Mouse (Mus musculus) MEL (cell line): ENCODE data around the gene Ankrd44. TPM values are rescaled to one million over a fixed set of nuclear protein-coding genes. Genes with fewer than 3 reads are reported as not detected.

Experiments
- DNase-seq: peaks from one replicate; pipeline ENCODE4 v3.0.0; 2011; ENCODE audit warnings: low read depth, low spot score
- H3K27ac ChIP-seq: 2 replicates; pipeline ENCODE4 v1.5.1; 2012; ENCODE audit warnings: low read depth, mild to moderate bottlenecking, control low read depth, low read length, moderate library complexity; ENCODE audit not compliant: control insufficient read depth
- H3K27me3 ChIP-seq, 2 experiments: fragments of 150-350 bp in 1 of 2; sonication (generic) in 1 of 2; 2 replicates each; pipeline ENCODE4 v1.6.1; 2012; ENCODE audit warnings: low read length in 2 of 2, mild to moderate bottlenecking in 2 of 2, improper control_type of control experiment in 1 of 2, moderate library complexity in 1 of 2; ENCODE audit not compliant: insufficient read depth in 2 of 2, control insufficient read depth in 1 of 2
- H3K36me3 ChIP-seq, 2 experiments: 2 replicates each; pipeline ENCODE4 v1.6.1; 2012 to 2014; ENCODE audit warnings: low read length in 2 of 2, improper control_type of control experiment in 1 of 2, inconsistent platforms in 1 of 2, mild to moderate bottlenecking in 1 of 2; ENCODE audit not compliant: insufficient read depth in 2 of 2, control insufficient read depth in 1 of 2
- H3K4me1 ChIP-seq, 2 experiments: fragments of 150-350 bp in 1 of 2; sonication (generic) in 1 of 2; 2 replicates each; pipeline ENCODE4 v1.6.1; 2012; ENCODE audit warnings: low read length in 2 of 2, improper control_type of control experiment in 1 of 2, mild to moderate bottlenecking in 1 of 2; ENCODE audit not compliant: insufficient read depth in 2 of 2, control insufficient read depth in 1 of 2
- H3K4me3 ChIP-seq, 2 experiments: fragments of 150-350 bp in 1 of 2; sonication (generic) in 1 of 2; 2 replicates each; pipeline ENCODE4 v1.5.1; 2012; ENCODE audit warnings: low read depth in 2 of 2, low read length in 2 of 2, mild to moderate bottlenecking in 2 of 2, moderate library complexity in 2 of 2, control low read depth in 1 of 2, improper control_type of control experiment in 1 of 2; ENCODE audit not compliant: control insufficient read depth in 1 of 2, insufficient read depth in 1 of 2
- H3K79me2 ChIP-seq: 2 replicates; pipeline ENCODE4 v1.6.1; 2012; ENCODE audit warnings: mild to moderate bottlenecking, low read length, moderate library complexity; ENCODE audit not compliant: control insufficient read depth, poor library complexity, insufficient read depth
- H3K9ac ChIP-seq: 2 replicates; pipeline ENCODE4 v1.6.1; 2012; ENCODE audit warnings: low read depth, mild to moderate bottlenecking, control low read depth, low read length, moderate library complexity; ENCODE audit not compliant: control insufficient read depth, poor library complexity, severe bottlenecking
- H3K9me3 ChIP-seq: fragments of 150-350 bp; sonication (generic); replicated peaks from 2 replicates; pipeline ENCODE4 v1.6.1; 2012; ENCODE audit warnings: mild to moderate bottlenecking, low read length, improper control_type of control experiment, moderate library complexity; ENCODE audit not compliant: insufficient read depth
- BHLHE40 ChIP-seq: IDR thresholded peaks from 2 replicates; pipeline ENCODE4 v1.6.1; 2012; ENCODE audit warnings: low read depth, mild to moderate bottlenecking, inconsistent platforms, low read length, improper control_type of control experiment, borderline replicate concordance
- CHD1 ChIP-seq: IDR thresholded peaks from 2 replicates; pipeline ENCODE4 v1.6.1; 2012; ENCODE audit warnings: low read depth, mild to moderate bottlenecking, inconsistent platforms, low read length, improper control_type of control experiment
- CHD2 ChIP-seq: IDR thresholded peaks from 2 replicates; pipeline ENCODE4 v1.6.1; 2011; ENCODE audit warnings: low read length, improper control_type of control experiment
- CTCF ChIP-seq, 3 experiments: IDR thresholded peaks in 2 of 3; conservative IDR thresholded peaks in 1 of 3; 2 replicates each; pipeline ENCODE4 v1.5.1; 2011 to 2012; ENCODE audit warnings: low read length in 3 of 3, low read depth in 2 of 3, mild to moderate bottlenecking in 2 of 3, improper control_type of control experiment in 1 of 3, inconsistent platforms in 1 of 3, mixed read lengths in 1 of 3, moderate library complexity in 1 of 3; ENCODE audit not compliant: control insufficient read depth in 1 of 3, insufficient read depth in 1 of 3, poor library complexity in 1 of 3, severe bottlenecking in 1 of 3
- E2F4 ChIP-seq: IDR thresholded peaks from 2 replicates; pipeline ENCODE4 v1.6.1; 2011; ENCODE audit warnings: low read depth, low read length, improper control_type of control experiment, borderline replicate concordance
- ELF1 ChIP-seq: IDR thresholded peaks from 2 replicates; pipeline ENCODE4 v1.6.1; 2014; ENCODE audit warnings: low read depth, mild to moderate bottlenecking, inconsistent platforms, low read length, improper control_type of control experiment, moderate library complexity
- EP300 ChIP-seq, 2 experiments: IDR thresholded peaks; 2 replicates each; pipeline ENCODE4 v1.6.1; 2011; ENCODE audit warnings: improper control_type of control experiment in 2 of 2, low read length in 2 of 2, low read depth in 1 of 2, mild to moderate bottlenecking in 1 of 2
- ETS1 ChIP-seq: IDR thresholded peaks from 2 replicates; pipeline ENCODE4 v1.6.1; 2012; ENCODE audit warnings: low read depth, mild to moderate bottlenecking, inconsistent platforms, low read length, improper control_type of control experiment, moderate library complexity
- GATA1 ChIP-seq: IDR thresholded peaks from 2 replicates; pipeline ENCODE4 v1.6.1; 2011; ENCODE audit warnings: low read depth, low read length, improper control_type of control experiment
- HCFC1 ChIP-seq: IDR thresholded peaks from 2 replicates; pipeline ENCODE4 v1.6.1; 2012; ENCODE audit warnings: low read depth, mild to moderate bottlenecking, inconsistent platforms, low read length, improper control_type of control experiment, moderate library complexity
- JUND ChIP-seq: IDR thresholded peaks from 2 replicates; pipeline ENCODE4 v1.6.1; 2011; ENCODE audit warnings: low read depth, mild to moderate bottlenecking, improper control_type of control experiment, low read length
- KAT2A ChIP-seq: conservative IDR thresholded peaks from 2 replicates; pipeline ENCODE4 v1.6.1; 2012; ENCODE audit warnings: low read depth, low read length, improper control_type of control experiment, inconsistent platforms
- MAX ChIP-seq: IDR thresholded peaks from 2 replicates; pipeline ENCODE4 v1.6.1; 2011; ENCODE audit warnings: low read length, improper control_type of control experiment
- MAZ ChIP-seq: IDR thresholded peaks from 2 replicates; pipeline ENCODE4 v1.6.1; 2012; ENCODE audit warnings: low read depth, mild to moderate bottlenecking, inconsistent platforms, low read length, improper control_type of control experiment
- MEF2A ChIP-seq: IDR thresholded peaks from 2 replicates; pipeline ENCODE4 v1.6.1; 2014; ENCODE audit warnings: low read depth, mild to moderate bottlenecking, inconsistent platforms, low read length, improper control_type of control experiment; ENCODE audit not compliant: poor library complexity, insufficient replicate concordance, severe bottlenecking; ENCODE audit errors: extremely low read depth
- MXI1 ChIP-seq: IDR thresholded peaks from 2 replicates; pipeline ENCODE4 v1.6.1; 2011; ENCODE audit warnings: mild to moderate bottlenecking, low read depth, low read length, improper control_type of control experiment
- MYB ChIP-seq: IDR thresholded peaks from 2 replicates; pipeline ENCODE4 v1.6.1; 2011; ENCODE audit warnings: mild to moderate bottlenecking, low read depth, low read length, improper control_type of control experiment
- MYC ChIP-seq: IDR thresholded peaks from 2 replicates; pipeline ENCODE4 v1.6.1; 2011; ENCODE audit warnings: low read depth, mild to moderate bottlenecking, low read length, improper control_type of control experiment, moderate library complexity
- NELFE ChIP-seq: IDR thresholded peaks from 2 replicates; pipeline ENCODE4 v1.6.1; 2011; ENCODE audit warnings: low read depth, low read length, improper control_type of control experiment
- NRF1 ChIP-seq: IDR thresholded peaks from 2 replicates; pipeline ENCODE4 v1.6.1; 2014; ENCODE audit warnings: low read depth, mild to moderate bottlenecking, inconsistent platforms, low read length, improper control_type of control experiment, moderate library complexity; ENCODE audit not compliant: poor library complexity, insufficient read depth, severe bottlenecking
- POLR2A ChIP-seq, 2 experiments: IDR thresholded peaks; 2 replicates each; pipeline ENCODE4 v1.6.1; 2011 to 2012; ENCODE audit warnings: low read length in 2 of 2, mild to moderate bottlenecking in 2 of 2, control low read depth in 1 of 2, improper control_type of control experiment in 1 of 2, low read depth in 1 of 2, moderate library complexity in 1 of 2; ENCODE audit not compliant: control insufficient read depth in 1 of 2, insufficient read depth in 1 of 2, poor library complexity in 1 of 2
- POLR2AphosphoS2 ChIP-seq: IDR thresholded peaks from 2 replicates; pipeline ENCODE4 v1.6.1; 2011; ENCODE audit warnings: low read length, improper control_type of control experiment
- POLR2AphosphoS5 ChIP-seq: IDR thresholded peaks from 2 replicates; pipeline ENCODE4 v1.6.1; 2012; ENCODE audit warnings: low read depth, borderline replicate concordance, mild to moderate bottlenecking, inconsistent platforms, low read length, moderate library complexity, mixed read lengths
- RAD21 ChIP-seq: IDR thresholded peaks from 2 replicates; pipeline ENCODE4 v1.6.1; 2011; ENCODE audit warnings: mild to moderate bottlenecking, low read depth, low read length, improper control_type of control experiment
- RCOR1 ChIP-seq: IDR thresholded peaks from 2 replicates; pipeline ENCODE4 v1.6.1; 2012; ENCODE audit warnings: low read depth, mild to moderate bottlenecking, inconsistent platforms, low read length, improper control_type of control experiment
- SIN3A ChIP-seq: IDR thresholded peaks from 2 replicates; pipeline ENCODE4 v1.6.1; 2012; ENCODE audit warnings: low read length, improper control_type of control experiment, inconsistent platforms
- SMC3 ChIP-seq: IDR thresholded peaks from 2 replicates; pipeline ENCODE4 v1.6.1; 2011; ENCODE audit warnings: low read depth, low read length, improper control_type of control experiment
- TAL1 ChIP-seq: IDR thresholded peaks from 2 replicates; pipeline ENCODE4 v1.6.1; 2012; ENCODE audit warnings: mild to moderate bottlenecking, inconsistent platforms, low read length, moderate library complexity, mixed read lengths
- TBP ChIP-seq: IDR thresholded peaks from 2 replicates; pipeline ENCODE4 v1.8.0; 2011; ENCODE audit warnings: low read depth, low read length, improper control_type of control experiment
- TCF12 ChIP-seq: IDR thresholded peaks from 2 replicates; pipeline ENCODE4 v1.6.1; 2014; ENCODE audit warnings: low read depth, mild to moderate bottlenecking, inconsistent platforms, low read length, improper control_type of control experiment, moderate library complexity
- UBTF ChIP-seq: IDR thresholded peaks from 2 replicates; pipeline ENCODE4 v1.6.1; 2012; ENCODE audit warnings: low read depth, mild to moderate bottlenecking, inconsistent platforms, low read length, improper control_type of control experiment, moderate library complexity, borderline replicate concordance; ENCODE audit not compliant: insufficient read depth
- USF1 ChIP-seq: IDR thresholded peaks from 2 replicates; pipeline ENCODE4 v1.6.1; 2014; ENCODE audit warnings: low read depth, mild to moderate bottlenecking, inconsistent platforms, low read length, improper control_type of control experiment, moderate library complexity
- USF2 ChIP-seq, 2 experiments: IDR thresholded peaks; 2 replicates each; pipeline ENCODE4 v1.6.1; 2011 to 2012; ENCODE audit warnings: improper control_type of control experiment in 2 of 2, low read length in 2 of 2, borderline replicate concordance in 1 of 2, inconsistent platforms in 1 of 2, low read depth in 1 of 2, mild to moderate bottlenecking in 1 of 2; ENCODE audit not compliant: insufficient read depth in 1 of 2
- ZC3H11A ChIP-seq: IDR thresholded peaks from 2 replicates; pipeline ENCODE4 v1.6.1; 2012; ENCODE audit warnings: low read depth, mild to moderate bottlenecking, inconsistent platforms, low read length, improper control_type of control experiment
- ZKSCAN1 ChIP-seq: IDR thresholded peaks from 2 replicates; pipeline ENCODE4 v1.6.1; 2012; ENCODE audit warnings: low read depth, mild to moderate bottlenecking, inconsistent platforms, low read length, improper control_type of control experiment, moderate library complexity
- ZMIZ1 ChIP-seq: IDR thresholded peaks from 2 replicates; pipeline ENCODE4 v1.6.1; 2012; ENCODE audit warnings: low read depth, mild to moderate bottlenecking, inconsistent platforms, low read length, improper control_type of control experiment, moderate library complexity
- ZNF384 ChIP-seq: IDR thresholded peaks from 2 replicates; pipeline ENCODE4 v1.6.1; 2012; ENCODE audit warnings: low read depth, mild to moderate bottlenecking, inconsistent platforms, low read length, improper control_type of control experiment
- polyA plus RNA-seq, 2 experiments: library from polyadenylated mRNA; stranded (reverse) in 1 of 2; unstranded in 1 of 2; fragments of >175 nt in 1 of 2; fragments of >200 nt in 1 of 2; gene quantifications; 2 replicates each; pipeline versions ENCODE4 v1.2.1 to v1.2.4; 2012; ENCODE audit warnings: low replicate concordance in 2 of 2, low read depth in 1 of 2; ENCODE audit not compliant: insufficient read length in 2 of 2, insufficient read depth in 1 of 2, missing spikeins in 1 of 2
- total RNA-seq: library from RNA; depleted of rRNA; stranded (reverse); fragments of 300-350 nt; gene quantifications from 2 replicates; pipeline ENCODE4 v1.2.3, GENCODE M21; 2012

Ankrd44 gene
- total and polyA plus RNA-seq, 3 experiments, result 2.3 to 4.4 TPM; not detected in 1

- Histone ChIP-seq H3K9me3 (no peaks in the 10 kb centered on the region), H3K4me1 (peaks cover 5 to 26% of the 10 kb centered on the region in 2 experiments), H3K36me3 (peaks cover 0 to 19% of the 10 kb centered on the region in 2 experiments; a peak in 2 of 4 replicates), H3K27me3 (no peaks in the 10 kb centered on the region), H3K4me3 (peak overlapping the region; percentile 8 to 44; a peak in 2 of 4 replicates), H3K27ac (peak overlapping the region; percentile 39), H3K79me2 (no peaks in the 10 kb centered on the region), H3K9ac (no peak overlapping the region)
- DNase-seq, result peak; percentile 92
- TF ChIP-seq TBP (no peak), KAT2A (no peak), ZKSCAN1 (no peak), UBTF (no peak), NELFE (no peak), CHD2 (no peak), ZC3H11A (no peak), MEF2A (no peak), SMC3 (no peak), NRF1 (no peak), RCOR1 (peak; percentile 35; the same call in 1 of the 2 replicates), RAD21 (no peak), ELF1 (no peak), MAZ (no peak), HCFC1 (peak; percentile 37; the same call in 1 of the 2 replicates), ETS1 (peak; percentile 93), ZMIZ1 (no peak), MXI1 (peak; percentile 44; the same call in 1 of the 2 replicates), MYB (no peak), POLR2AphosphoS2 (no peak), USF2 (IDR thresholded peaks at IDR 0.05; ENCODE audit: borderline replicate concordance in 1 of 2, insufficient read depth in 1 of 2, low read depth in 1 of 2, low read length in 2 of 2) (no peak), GATA1 (peak; percentile 63), MAX (peak; percentile 46; the same call in 1 of the 2 replicates), POLR2A (IDR thresholded peaks at IDR 0.05; ENCODE audit: control insufficient read depth in 1 of 2, insufficient read depth in 1 of 2, low read depth in 1 of 2, low read length in 2 of 2, poor library complexity in 1 of 2) (no peak), JUND (no peak), CHD1 (no peak), TAL1 (peak; percentile 61), POLR2AphosphoS5 (no peak), E2F4 (no peak), MYC (no peak), ZNF384 (no peak), BHLHE40 (peak; percentile 36; the same call in 1 of the 2 replicates), EP300 (IDR thresholded peaks at IDR 0.05; ENCODE audit: low read depth in 1 of 2, low read length in 2 of 2) (peak; percentile 63 to 74), CTCF (IDR thresholded peaks at IDR 0.05 in 2 of 3, conservative IDR thresholded peaks at IDR 0.05 in 1 of 3; ENCODE audit: control insufficient read depth in 1 of 3, insufficient read depth in 1 of 3, low read depth in 2 of 3, low read length in 3 of 3, poor library complexity in 1 of 3, severe bottlenecking in 1 of 3) (no peak), USF1 (no peak; the same call in 1 of the 2 replicates), SIN3A (peak; percentile 51; the same call in 1 of the 2 replicates), TCF12 (peak; percentile 69)
Observed at GRCm38 (mm10) chr1:54902689-54903246, 23.4 kb downstream of the Ankrd44 start.
